Mouse (Mus musculus) gastrocnemius, postnatal 14 days (tissue): Measurements from ENCODE around the gene Aes. TPM values are rescaled to one million over a fixed set of nuclear protein-coding genes. Genes with fewer than 3 reads are reported as not detected.

Experiments used
- DNase-seq: peaks from one replicate; pipeline ENCODE4 v3.0.0; 2021; ENCODE audit warnings: mixed read lengths
- intact Hi-C: fragments of 180-260 bp; cut with DNase I; formaldehyde crosslinking; loops from one replicate; pipeline ENCODE4 v1.15.1; 2025; ENCODE audit warnings: low total_unique reads
- total RNA-seq, 2 experiments: library from RNA; stranded (reverse); gene quantifications; 2 replicates each; pipeline ENCODE4 v1.2.3; 2021

Aes gene
- total RNA-seq, 2 experiments from 2014 or later, result 660 to 698 TPM

DNA sequence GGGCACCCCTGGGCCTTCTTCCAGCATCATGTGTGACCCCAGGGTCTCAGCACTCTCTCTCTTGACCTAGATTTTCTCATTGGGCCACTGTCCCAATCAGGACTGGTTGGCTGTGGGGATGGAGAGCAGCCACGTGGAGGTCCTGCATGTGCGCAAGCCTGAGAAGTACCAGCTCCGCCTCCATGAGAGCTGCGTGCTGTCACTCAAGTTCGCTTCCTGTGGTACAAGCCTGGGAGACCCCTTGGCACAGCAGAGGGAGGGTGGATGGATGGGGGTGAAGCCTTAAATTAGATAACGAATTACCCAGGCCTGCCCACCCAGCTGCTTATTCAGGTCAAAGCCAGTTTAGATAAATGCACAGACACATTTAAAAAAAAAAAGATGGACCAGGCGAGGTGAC is 29.5 kb downstream of the Aes start:
- DNase-seq, result no peak
- intact Hi-C loops, result no loop called here

DNA sequence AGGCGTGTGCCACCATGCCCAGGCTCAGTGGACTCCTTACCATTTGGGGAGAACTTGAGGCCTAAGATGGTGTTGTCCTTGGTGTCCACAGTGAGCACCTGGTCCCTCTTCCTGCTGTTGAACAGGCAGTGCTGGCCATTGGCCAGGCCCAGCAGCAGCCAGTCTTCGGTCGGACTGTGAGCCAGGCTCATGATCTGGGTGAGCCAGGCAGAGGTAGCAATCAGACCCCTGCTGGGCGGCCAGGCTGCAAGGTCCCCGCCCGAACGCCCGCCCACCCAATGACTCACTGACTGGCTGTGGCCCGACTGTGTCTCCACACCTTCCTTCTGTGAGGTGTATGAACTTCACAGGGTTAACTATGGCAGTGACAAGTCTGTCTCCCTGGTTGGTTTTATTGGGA is 32.6 kb downstream of the Aes start:
- DNase-seq, result no peak
- intact Hi-C loops, result no loop called here

DNA sequence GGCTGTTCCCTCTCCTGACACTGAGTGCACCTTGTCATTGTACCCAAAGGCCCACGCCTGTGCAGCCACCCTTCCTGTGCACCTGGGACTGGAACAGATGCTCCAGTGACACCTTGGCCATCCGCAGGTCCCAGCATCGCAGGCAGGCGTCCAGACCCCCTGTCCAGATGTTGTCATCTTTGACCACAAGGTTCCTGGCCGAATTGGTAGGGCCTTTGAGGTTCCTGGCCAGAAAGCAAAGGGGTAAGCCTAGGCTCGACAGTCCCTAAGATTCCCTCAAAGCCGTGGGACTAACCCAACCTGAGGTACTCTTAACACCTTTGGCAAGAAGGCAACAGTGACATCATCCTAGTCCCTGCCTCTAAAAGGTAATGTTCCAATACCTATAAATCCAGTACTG is 33.3 kb downstream of the Aes start:
- no peak for DNase-seq
- intact Hi-C loops, result no loop called here

DNA sequence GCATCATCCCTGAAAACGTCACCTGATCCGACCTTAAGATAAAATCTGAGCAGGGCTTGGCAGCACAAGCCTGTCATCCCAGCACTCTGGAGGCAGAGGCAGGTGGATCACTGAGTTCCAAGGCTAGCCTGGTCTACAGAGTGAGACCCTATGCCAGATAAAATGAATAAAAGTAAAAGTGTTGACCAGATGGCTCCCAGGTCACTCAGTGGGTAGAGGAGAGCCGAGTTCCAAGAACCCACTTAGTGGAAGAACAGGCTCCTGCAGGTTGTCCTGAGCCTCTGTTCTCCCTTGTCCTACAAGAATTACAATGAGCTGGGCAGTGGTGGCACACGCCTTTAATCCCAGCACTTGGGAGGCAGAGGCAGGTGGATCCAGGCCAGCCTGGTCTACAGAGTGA is 33.9 kb downstream of the Aes start:
- intact Hi-C loops, result no loop called here
- DNase-seq, result no peak

DNA sequence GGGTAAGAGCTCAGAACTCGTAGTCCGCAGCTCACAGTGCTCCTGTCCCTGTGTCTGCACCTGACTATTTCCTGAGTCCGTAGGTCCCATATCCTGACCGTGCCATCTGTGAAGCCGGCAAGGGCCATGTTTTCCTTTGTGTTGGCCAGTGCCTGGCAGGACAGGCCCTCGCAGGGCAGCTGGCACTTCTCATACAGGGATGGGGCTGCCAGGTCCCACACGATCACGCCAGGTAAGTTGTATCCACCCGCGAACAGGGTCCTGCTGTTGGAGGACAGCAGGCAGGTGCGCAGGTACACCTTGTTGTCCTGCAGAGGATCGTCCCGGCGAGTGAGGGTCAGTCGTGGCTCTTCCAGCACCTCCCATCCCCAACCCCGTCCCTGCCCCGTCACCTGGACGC is 34.6 kb downstream of the Aes start:
- DNase-seq, result no peak
- intact Hi-C loops, result no loop called here

DNA sequence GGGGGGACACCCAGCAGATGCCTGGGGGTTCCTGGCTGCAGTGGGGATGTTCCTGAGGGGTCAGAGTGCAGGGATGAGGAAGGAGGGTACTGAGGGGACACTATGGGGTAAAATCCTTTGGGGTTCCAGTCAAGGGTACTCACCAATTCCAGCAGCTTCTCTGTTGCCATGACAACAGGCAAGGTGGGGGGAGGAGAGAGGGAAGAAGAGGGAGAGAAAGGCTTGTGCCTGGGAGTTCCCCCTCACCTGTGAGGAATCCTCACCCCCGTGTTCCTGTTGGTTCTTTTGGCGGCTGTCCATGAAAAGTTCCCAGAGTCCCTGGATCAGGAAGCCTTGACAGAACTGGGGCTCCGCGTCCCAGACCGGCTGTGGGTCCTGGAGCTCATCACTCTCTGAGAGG is 36.3 kb downstream of the Aes start:
- intact Hi-C loops, result no loop called here
- no peak for DNase-seq

DNA sequence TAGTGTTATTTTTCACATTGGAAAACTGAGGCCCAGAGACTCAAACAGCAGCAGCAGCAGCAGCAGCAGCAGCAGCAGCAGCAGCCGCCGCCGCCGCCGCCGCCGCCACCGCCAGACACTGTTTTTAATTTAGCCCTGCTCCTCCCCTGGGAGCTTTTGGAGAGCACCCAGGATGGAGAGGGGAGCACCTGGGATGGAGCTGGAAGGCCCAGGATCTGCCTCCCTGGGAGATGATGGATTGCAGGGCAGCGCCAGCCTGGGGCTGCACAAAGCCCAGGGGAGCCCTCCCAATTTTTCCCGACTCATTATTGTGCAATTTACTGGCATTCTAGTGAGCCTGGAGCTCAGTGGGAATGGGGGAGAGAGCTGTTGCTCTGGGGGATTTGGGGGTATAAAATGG is 37.3 kb downstream of the Aes start:
- intact Hi-C loops, result no loop called here
- DNase-seq, result peak; percentile 47

DNA sequence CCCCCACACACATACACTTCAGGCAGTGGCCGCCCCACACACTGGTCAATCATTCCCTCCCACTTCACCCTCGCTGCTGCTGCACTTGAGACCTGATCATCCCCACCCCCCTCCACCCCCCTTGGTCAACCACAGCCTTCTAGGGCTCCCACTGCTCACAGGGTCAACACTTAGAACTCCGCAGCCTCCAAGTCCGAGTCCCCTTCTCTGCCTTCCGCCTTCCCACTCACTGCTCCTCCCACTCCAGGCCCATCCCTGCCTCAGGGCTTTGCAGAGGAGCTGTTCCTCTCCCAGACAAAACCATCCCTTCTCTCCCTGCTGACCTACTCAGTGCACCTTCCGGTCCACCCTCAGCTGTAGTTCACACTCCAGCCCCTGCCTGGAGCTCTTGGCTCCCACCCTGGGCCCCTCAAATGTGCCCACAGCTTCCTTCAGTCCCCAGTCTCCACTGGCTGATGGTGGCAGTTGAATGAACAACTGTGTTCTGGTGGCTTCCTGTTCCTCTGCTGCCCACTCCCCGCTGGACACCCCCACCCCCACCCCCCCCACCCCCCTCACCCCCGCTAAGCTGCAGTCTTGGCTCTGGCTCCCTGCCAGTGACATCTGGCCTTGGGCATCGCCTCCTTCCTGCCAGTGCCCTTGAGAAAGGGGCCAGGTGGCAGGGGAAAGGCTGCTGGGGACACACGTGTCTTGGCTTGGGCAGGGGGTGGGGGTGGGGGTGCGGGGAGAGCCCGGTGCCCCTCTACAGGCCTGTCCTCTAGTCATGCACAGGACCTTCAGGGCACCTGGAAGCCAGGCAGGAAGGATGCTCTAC is 38.1 kb downstream of the Aes start:
- peak; percentile 54 for DNase-seq
- intact Hi-C loops, result no loop called here

DNA sequence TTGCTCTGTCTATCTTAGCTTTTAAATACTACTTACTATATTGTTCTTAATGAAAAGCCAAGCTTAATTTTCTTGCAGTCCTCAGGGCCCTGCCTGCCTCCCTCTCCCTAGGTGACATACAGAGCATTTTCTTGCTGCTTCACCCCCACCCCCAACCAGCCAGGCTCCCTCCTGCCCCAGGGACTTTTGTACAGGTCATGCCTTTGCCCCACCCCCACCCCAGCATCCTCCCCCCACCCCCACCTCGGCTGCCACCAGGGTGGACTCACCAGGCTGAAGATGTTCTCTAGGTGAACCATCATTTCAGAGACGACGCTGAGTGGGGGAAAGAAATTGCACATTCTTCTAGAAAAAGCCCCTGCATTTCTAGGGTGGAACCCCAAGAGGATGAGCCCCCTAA is 39.1 kb downstream of the Aes start:
- DNase-seq, result no peak
- intact Hi-C loops, result no loop called here

DNA sequence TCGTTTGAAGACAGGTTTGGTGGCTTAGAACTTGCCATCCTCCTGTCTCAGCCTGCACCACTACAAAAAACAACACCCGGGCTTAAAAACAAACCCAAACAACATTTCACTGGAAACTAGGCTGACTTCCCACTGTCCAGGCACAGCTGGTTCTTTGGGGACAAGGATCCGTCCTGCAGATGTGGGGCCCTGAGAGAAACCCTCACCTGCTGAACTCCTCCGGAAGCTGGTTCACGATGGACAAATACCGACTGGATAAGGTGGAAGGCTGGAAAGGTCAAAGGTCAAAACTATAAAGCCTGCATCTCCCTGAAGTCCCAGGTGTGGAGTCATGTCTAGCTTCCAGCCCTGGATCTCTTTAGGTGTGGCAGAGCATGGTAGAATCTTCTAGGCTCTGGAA is 39.6 kb downstream of the Aes start:
- no peak for DNase-seq
- intact Hi-C loops, result no loop called here

DNA sequence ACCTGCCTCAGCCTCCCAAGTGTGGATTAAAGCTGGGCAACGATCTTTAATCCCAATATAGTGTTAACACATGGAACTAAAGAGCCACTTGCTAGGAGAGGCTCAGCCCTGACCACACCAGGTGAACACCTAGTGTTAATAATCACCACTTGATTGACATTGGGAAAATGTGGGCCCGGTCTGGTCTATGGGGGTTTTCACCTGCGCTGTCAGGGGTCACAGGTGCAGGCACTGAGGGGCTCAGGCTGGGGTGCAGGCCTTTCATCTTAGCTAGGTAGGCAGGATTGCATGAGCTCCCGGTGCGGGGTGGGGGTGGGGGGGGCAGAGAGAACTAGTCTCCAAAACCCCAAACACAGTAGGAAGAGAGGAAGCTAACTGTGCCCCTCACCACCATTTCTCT is 40.3 kb downstream of the Aes start:
- DNase-seq, result no peak
- intact Hi-C loops, result loop anchor here (5.0 kb wide), 1 partner anchor 32 kb away; no protein-coding TSS in a partner anchor

DNA sequence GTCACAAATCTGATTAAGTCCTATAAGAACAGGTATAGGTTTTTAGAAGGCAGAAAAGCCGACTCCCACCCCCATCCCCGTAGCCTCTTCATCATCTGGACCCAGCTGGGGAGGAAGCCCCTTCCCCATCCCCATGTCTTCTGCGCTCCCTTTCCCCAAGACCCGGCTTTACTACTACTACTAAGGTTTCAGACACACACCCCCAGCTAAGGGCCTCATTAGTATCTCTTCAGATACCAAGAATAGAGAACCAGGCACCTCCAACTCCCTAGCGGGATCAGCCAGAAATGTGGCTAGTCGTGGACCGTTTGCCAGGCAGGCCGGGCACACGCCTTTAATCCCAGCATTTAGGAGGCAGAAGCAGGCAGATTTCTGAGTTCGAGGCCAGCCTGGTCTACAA is 40.8 kb downstream of the Aes start:
- intact Hi-C loops, result loop anchor here (5.0 kb wide), 1 partner anchor 33 kb away; no protein-coding TSS in a partner anchor
- no peak for DNase-seq

DNA sequence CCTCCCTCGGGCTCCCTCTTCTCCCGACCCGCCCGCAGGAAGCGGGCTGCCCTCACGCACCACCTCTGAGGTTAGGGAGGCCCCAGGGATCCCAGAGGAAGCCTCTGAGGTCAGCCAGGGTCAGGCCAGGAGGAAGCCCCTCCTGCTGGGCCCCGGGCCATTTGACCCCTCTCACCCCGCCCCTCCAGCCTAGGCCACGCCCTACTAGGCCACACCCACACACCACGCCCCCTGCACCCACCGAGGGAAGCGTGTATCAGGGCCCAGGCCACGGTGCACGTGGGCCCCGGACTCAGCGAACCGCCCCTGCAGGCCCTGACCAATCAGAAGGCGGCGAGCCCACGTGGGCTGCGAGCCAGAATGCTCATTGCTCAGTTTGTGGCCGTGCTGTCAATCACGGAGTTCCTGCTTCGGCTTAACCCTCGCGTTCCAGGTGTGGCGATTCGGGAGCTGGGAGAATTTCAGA is 41.5 kb downstream of the Aes start, which contains the start of gene Tle6:
Tle6 (minus strand) TSS at position 336 of the 466 bp plus-strand sequence.
- DNase-seq, result peak; percentile 94
- intact Hi-C loops, result loop anchor here (5.0 kb wide), 1 partner anchor 33 kb away; no protein-coding TSS in a partner anchor

DNA sequence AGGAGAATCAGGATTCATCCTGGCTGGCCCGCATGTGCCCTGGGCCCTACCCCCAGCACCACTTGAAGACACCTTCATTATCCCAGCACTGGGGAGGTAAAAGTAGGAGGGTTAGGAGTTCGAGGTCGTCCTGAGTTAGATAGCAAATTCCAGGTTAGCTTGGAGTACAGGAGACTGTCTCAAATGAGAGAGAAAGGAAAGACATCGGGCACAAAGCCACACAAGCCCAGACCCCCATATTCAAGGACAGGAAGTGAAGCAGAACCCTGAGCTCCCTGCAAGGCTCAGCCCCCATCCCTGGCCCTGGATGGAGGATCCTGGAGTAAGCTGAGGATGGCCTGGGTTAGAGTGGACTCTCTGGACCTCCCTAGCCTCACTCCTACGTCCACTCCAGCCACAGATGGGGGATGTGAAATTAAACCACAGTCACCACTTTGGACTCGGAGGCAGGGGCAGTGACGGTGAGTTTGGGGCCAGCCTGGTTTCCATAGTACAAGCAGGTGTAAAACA is 42.2 kb downstream of the Aes start:
- intact Hi-C loops, result loop anchor here (5.0 kb wide), 1 partner anchor 34 kb away; no protein-coding TSS in a partner anchor
- DNase-seq, result no peak

DNA sequence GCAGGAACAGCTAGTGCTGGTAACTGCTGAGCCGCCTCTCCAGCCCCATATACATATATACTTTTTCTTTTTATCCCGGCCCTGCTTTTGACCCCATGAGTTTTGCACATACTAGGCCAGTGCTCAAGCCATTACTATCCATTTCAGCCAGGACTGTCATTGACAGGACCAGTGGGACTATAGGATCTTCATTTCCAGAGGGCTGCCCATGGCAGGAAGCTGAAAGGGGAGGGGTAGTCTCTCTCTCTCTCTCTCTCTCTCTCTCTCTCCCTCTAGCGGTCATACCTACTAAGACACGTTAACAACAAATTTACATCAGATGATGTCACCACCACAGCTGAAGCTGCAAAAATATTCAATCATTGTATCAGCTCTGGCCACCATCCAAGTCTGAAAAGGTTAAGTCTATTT is 43.5 kb downstream of the Aes start:
- DNase-seq, result no peak
- intact Hi-C loops, result loop anchor here (5.0 kb wide), 1 partner anchor 35 kb away; no protein-coding TSS in a partner anchor

DNA sequence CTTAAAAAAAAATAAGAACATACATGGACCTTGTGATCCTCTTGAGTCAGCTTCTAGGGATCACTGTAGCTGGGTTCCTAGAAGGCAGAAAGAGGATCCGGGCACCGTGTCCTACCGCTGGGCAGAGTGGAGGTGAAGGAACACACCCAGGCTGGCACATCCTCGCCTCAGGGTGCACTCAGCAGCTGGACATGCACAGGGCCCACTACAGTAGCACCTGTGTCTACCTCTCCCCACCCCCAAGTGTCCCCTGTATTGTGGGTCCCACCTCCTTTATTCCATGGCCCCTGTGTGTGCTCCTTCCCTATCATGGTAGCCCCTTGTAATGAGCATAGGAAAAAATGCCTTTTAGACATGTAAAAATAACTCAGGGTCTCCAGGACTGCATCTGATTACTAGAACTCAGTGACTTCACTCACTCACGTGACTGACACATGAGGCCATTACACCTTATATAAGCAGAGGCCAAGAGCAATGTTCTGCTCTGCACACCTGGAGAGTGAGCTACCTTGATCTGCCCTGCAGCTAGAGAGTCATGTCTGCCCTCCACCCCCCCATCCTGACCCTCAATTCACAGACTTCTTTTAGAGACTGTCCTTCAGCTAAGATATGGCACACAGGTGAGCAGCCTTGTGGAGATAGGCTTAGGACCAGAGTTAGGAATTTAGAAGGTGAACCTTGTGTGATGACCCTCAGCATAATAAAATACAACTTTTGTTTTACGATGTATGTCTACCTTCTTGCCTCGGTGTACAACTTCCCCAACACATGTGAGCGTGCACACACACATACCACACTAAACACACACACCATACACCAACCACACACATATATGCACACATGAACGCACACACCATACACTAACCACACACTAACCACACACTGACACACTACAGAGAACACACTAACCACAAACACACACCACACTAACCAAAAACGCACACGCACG is 45.0 kb downstream of the Aes start:
- intact Hi-C loops, result loop anchor here (5.0 kb wide), 1 partner anchor 37 kb away; no protein-coding TSS in a partner anchor
- no peak for DNase-seq

DNA sequence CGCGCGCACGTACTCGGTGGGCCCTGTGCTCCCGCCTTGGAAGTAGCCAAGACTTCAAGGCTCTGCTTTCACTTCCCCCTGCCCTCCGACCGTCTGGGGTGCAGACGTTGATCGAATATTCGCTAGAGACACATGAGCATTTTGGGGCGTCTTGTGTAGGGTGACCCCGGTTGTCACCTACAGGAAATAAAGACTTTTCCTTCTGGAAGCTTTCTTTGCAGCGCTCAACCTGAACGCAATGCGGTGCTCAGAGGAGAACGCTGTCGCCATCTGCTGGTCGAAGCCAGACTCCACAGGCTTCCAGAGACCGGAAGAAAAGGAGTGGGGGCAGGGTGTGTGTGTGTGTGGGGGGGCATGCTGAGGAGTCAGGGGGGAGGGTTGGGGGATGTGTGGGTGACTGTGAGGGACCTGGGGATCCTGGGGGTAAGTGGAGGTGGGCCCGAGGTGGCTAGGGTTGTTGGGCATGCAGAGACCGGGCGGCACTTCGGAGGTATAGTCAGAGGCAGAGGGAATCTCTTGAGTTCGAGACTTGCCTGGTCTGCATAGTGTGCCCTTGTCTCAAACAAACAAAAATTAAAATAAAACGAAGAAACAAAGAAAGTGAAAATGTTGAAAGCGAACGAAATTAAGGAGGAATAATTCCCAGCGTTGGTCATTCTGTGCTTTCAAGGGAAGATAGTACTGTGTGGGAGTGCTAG is 45.8 kb downstream of the Aes start:
- peak; percentile 86 for DNase-seq
- intact Hi-C loops, result loop anchor here (5.0 kb wide), 1 partner anchor 38 kb away; no protein-coding TSS in a partner anchor

DNA sequence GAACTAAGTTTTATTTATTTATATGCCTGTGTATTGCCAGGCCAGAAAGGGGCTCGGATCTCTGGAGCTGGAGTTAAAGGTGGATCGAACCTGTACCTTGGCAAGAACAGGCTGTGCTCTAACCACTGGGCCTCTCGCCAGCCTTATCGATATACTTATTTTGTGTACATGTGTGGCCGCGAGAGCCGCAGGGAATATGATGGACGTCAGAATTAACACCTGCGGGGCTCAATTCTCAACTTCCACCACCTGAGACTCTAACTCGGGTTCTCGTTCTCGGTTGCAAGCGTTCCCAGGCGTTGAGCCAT is 46.3 kb downstream of the Aes start:
- DNase-seq, result peak; percentile 44
- intact Hi-C loops, result no loop called here

DNA sequence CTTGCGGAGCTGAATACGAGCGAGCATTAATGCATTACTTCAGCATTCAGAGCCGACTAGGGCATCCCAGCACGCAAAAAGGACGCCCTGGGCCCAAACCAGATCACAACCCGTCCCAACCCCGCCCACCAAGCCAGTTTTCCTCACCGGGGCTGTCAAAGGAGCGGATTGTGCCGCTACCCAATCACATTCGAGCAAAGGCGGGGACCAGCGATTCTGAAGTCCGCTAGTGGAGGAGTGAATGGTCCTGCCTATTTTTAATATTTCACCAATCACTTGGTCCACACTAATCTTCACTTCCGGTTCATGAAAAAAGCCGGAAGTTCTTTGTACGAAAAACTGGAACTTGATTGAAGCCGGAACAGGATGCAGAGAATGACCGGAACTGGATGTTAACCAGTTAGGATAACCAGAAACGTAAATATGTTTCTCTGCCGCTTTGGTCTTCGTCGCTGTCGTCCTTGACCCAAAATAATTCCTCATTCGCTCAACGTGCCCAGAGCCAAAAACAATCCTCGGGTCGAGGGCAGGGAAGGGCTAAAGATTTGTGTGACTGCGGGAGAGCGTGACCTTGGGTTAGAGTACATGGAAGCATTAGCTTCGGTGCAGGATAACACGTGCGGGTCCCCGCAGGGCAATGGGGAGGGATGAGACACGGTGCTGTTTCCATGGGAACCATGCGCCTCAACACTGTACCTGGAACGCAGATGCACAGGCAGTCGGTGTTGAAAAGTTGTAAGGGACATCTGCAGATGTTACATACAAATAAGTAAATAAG is 46.9 kb downstream of the Aes start, which contains the start of gene BC025920:
BC025920 (plus strand) TSS at position 297 of the 778 bp plus-strand sequence.
- DNase-seq, result peak; percentile 95
- intact Hi-C loops, result no loop called here
